Mouse (Mus musculus) midbrain, embryonic 12.5 days (tissue): ENCODE measurements around the gene Abhd15. TPM values are rescaled to one million over a fixed set of nuclear protein-coding genes. Genes with fewer than 3 reads are reported as not detected.

Source experiments
- ATAC-seq: fragments of 200-750 bp; cut with Nextera tagmentation; 2 replicates; pipeline ENCODE4 v1.8.0; 2017; ENCODE audit warnings: low read depth, moderate TSS enrichment, moderate library complexity; ENCODE audit not compliant: low FRiP score
- H3K27ac ChIP-seq: fragments of 300-500 bp; sonication (generic); replicated peaks from 2 replicates; pipeline ENCODE4 v1.5.1; 2016; ENCODE audit warnings: mild to moderate bottlenecking
- H3K27me3 ChIP-seq: fragments of 300-500 bp; sonication (generic); 2 replicates; pipeline ENCODE4 v1.6.1; 2016; ENCODE audit warnings: mild to moderate bottlenecking
- H3K36me3 ChIP-seq: fragments of 300-500 bp; sonication (generic); 2 replicates; pipeline ENCODE4 v1.6.1; 2016
- H3K4me1 ChIP-seq: fragments of 300-500 bp; sonication (generic); 2 replicates; pipeline ENCODE4 v1.6.1; 2016
- H3K4me2 ChIP-seq: fragments of 300-500 bp; sonication (generic); replicated peaks from 2 replicates; pipeline ENCODE4 v1.6.1; 2016; ENCODE audit warnings: mild to moderate bottlenecking, moderate library complexity
- H3K4me3 ChIP-seq: fragments of 300-500 bp; sonication (generic); 2 replicates; pipeline ENCODE4 v1.5.1; 2016; ENCODE audit warnings: mild to moderate bottlenecking
- H3K9ac ChIP-seq: fragments of 300-500 bp; sonication (generic); replicated peaks from 2 replicates; pipeline ENCODE4 v1.6.1; 2016; ENCODE audit warnings: mild to moderate bottlenecking, moderate library complexity
- H3K9me3 ChIP-seq: fragments of 300-500 bp; sonication (generic); 2 replicates; pipeline ENCODE4 v1.6.1; 2016; ENCODE audit warnings: mild to moderate bottlenecking
- WGBS: fragments of 180-500 bp; shearing (Covaris S2); methylation state at CpG from one replicate; pipeline ENCODE4 v1.1.7; 2016; 5-methylcytosine and 5-hydroxymethylcytosine counted together
- polyA plus RNA-seq: library from polyadenylated mRNA; unstranded; fragments of >200 nt; fragmentation: Nextera tagmentation; extraction: Ambion mirVana; gene quantifications from 2 replicates; pipeline ENCODE4 v1.2.1, GENCODE M21; 2016

Abhd15 gene
- polyA plus RNA-seq, 1 experiment from 2014 or later = 3.4 TPM

DNA sequence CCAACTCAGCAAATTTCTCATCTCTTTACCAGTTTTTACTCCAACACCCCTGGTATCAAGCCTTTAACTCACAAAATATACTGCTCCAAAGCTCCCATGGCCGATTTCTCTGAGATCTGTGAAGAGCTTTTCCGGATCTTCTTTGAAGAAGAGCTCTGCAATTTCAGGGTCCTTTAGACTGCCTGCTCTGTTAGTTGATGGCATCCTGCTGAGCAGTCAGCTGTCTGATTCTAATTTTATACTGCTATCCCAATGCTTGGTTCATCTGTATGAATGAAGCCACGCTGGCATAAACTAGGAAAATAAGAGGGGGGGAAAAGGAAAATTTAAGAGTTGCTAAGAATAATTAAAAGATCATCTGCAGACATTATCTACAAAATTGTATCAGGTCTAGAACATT is 70.3 kb downstream of the Abhd15 start:
- Histone ChIP-seq H3K4me1 (no peaks in the 10 kb centered on the region), H3K4me3 (no peak overlapping the region), H3K27ac (no peak overlapping the region), H3K27me3 (no peaks in the 10 kb centered on the region), H3K36me3 (peaks cover 26% of the 10 kb centered on the region; the same call in 1 of the 2 replicates), H3K9me3 (no peaks in the 10 kb centered on the region), H3K4me2 (no peak overlapping the region), H3K9ac (no peak overlapping the region)
- ATAC-seq = no peak
- 77% methylated on average over 3 of the region's 3 CpGs for WGBS

Other genes with a start within 250 kb of the Abhd15 start
- 0.13 TPM in 1 of 2 replicates, not detected in the other for gene Coro6, start 52.7 kb upstream of the Abhd15 start, polyA plus RNA-seq
- 22.3 and 26.1 TPM in 2 replicates for gene Ankrd13b, start 25.4 kb upstream of the Abhd15 start, polyA plus RNA-seq
- gene Git1, start 21.6 kb upstream of the Abhd15 start, polyA plus RNA-seq = 12.9 and 13.0 TPM in 2 replicates
- gene Trp53i13, start 859 bp downstream of the Abhd15 start, polyA plus RNA-seq = 28.8 and 31.3 TPM in 2 replicates
- gene Gm10392, start 4.1 kb downstream of the Abhd15 start, polyA plus RNA-seq = not detected in 2 replicates
- gene Taok1, start 92.7 kb downstream of the Abhd15 start, polyA plus RNA-seq = 23.9 and 26.0 TPM in 2 replicates
- gene Nufip2, start 171.0 kb downstream of the Abhd15 start, polyA plus RNA-seq = 4.3 and 5.0 TPM in 2 replicates
- 1.4 and 2.6 TPM in 2 replicates for gene Cryba1, start 210.2 kb downstream of the Abhd15 start, polyA plus RNA-seq
- gene Myo18a, start 248.1 kb downstream of the Abhd15 start, polyA plus RNA-seq = 61.0 and 61.7 TPM in 2 replicates